Mouse (Mus musculus) CH12.LX (cell line): ENCODE measurements at regions not wholly inside any gene's neighbourhood (a gene's known extent, or its start where the extent isn't known, plus 50 kb on each side); places are given as distances from the start of the nearest gene placed in this dataset.

Experiments used
- CHD2 ChIP-seq: IDR thresholded peaks from 2 replicates; pipeline ENCODE4 v1.6.1; 2011; ENCODE audit warnings: low read length, improper control_type of control experiment
- CTCF ChIP-seq, 2 experiments: IDR thresholded peaks in 1 of 2; conservative IDR thresholded peaks in 1 of 2; 2 replicates each; pipeline ENCODE4 v1.5.1; 2011 to 2012; ENCODE audit warnings: low read depth in 2 of 2, low read length in 2 of 2, improper control_type of control experiment in 1 of 2, inconsistent platforms in 1 of 2, mild to moderate bottlenecking in 1 of 2, moderate library complexity in 1 of 2

- TF ChIP-seq CTCF (conservative IDR thresholded peaks at IDR 0.05 in 1 of 2, IDR thresholded peaks at IDR 0.05 in 1 of 2; ENCODE audit: low read depth in 2 of 2, low read length in 2 of 2) (no peak), CHD2 (no peak)
Measured at GRCm38 (mm10) chr2:106461021-106461420, 232.0 kb upstream of the Mpped2 start.
